Mouse (Mus musculus): ENCODE data around the gene Wdcp.
A peak's percentile ranks its signal among the peaks of the same experiment; 100 is the strongest.
"Not testable (repeated sequence)": the region's sequence is repeated elsewhere in the genome, so short reads cannot be mapped to it uniquely, and the experiment has no call there.

The Wdcp gene

DNA sequence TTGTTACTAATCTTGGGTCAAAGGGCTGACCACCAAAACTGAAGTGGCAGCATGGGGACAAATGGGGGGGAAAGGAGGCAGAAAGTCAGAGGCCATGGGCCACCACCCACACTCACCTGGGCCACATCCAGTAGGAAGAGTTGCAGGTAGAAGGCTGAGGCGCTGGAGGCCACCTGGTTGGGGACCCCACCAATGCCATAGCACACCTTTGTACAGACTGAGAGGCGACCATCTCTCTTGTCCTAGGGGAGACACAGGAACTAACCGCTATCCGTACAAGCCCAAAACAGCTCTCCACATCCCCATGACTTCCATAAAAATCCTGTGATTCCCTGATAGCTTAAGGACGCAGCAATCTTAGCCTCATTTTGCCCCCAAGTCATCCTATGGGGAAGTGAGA lies 28.2 kb downstream of the Wdcp start:
- DNase-seq (ENCODE audit: low spot score) = no peak

DNA sequence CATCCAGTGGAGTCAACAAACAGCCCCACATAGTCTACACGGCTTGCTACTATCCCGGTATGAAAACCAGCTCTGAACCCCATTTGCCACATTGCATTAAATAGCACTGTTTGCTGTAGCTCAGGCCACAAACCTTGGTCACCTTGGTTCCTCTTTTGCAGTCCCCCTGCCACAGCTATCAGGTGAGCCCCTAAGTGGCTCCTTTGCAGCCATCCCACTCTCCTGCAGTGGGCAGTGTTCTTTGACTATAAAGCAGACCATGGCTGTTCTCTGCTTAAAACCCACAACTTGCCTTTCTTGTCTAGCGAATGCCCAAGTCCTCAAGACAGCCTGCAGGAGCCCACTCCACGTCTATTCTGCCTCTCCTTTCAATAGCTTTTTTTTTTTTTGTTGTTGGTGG lies 29.2 kb downstream of the Wdcp start:
- no peak for DNase-seq (ENCODE audit: low spot score)

DNA sequence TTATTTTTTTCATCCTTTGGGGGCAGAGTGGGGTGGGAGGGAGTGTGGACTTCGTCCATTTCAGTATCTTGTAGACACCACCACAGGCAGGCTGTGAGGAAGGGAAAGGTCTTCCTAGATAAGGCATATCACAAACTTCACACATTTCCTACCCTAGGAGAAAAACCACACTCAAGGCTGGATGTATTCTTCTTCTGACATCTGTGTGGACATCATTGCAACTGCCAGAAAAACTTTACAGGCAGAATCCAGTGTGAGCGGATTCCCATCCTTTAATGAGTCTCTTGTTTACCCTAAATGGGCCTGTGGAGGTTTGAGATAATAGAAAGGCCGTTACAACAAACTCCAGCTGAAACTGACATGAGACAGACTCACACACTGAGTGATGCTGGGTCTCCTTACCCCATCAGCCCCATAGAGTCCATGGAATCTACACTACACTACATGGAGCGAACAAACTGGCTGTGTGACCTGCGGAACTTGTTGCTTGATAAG lies 29.9 kb downstream of the Wdcp start:
- DNase-seq (ENCODE audit: low spot score) = no peak

DNA sequence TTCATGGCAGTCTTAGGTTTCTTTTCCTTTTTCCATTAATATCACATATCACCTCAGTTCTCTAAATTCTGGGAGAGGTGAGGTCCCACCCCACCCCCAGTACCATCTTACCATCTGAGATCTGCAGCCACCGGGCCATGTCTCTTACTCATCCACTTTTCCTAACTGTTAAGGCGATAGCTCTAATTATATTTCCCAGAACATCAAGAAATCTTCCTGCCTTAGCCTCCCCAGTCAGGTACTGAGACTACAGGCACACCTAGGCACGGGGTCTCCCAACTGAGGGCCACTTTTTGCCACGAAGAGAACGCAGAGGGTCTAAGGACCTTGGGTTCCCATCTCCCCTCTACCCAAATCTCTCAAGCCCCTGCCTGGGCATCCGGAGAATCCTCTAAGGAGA lies 30.4 kb downstream of the Wdcp start:
- no peak for DNase-seq (ENCODE audit: low spot score)

DNA sequence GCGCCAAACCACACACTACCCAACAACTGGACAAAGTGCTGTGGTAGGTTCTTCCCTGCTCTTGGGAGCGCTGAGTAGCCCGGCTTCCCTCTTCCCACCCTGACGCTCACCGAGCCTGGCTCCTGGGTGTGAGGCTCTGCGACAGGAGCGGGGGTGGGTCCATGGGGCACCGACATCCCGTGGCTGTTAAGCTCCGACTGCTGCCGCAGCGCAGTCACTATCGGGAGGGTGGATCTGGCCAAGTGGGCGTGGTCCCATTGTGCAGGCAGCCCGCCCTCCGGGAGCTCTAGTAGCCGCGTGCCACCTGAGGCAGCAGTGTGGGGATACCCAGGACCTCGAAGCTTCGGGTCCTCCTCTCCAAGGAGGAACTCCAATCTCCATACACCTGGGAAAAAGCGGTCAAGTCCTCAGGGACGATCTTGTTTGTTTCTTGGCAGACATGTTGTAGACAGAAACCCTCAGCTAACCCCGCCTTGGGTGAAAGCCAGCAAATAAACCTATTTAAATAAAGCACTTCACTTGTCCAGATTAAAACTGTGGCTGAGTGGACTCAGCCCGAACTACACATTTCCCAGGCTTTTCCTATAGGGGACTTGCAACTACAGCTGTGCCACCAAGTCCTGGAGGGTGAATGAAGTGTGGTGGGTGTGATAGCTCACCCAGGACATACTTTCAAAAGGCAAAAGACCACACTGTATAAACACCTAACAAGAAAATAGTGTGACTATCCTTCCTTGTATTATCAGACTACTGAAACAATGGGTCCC lies 31.2 kb downstream of the Wdcp start, which contains the start of gene Mfsd2b:
Mfsd2b (minus strand) TSS at position 199 of the 767 bp plus-strand sequence.
- peak; percentile 74 for DNase-seq (ENCODE audit: low spot score)

DNA sequence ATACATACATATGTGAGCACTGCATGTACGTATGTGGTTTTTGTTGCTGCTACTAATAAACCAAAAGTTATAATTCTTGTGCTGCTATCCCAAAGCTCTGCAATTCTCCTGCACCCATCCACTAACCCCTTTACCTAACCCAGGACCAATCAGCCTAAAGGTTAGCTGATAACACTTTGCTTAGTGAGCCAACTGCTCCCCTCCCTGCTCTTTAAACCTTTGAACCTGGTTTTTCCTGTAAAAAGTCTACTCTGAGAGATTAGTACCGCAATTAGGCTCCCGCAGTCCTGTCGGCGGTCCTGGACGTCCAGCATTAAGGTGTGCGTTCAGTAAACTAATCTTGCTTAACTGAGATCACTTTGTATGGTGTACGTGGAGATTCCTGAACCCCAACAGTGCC lies 32.5 kb downstream of the Wdcp start:
- DNase-seq (ENCODE audit: low spot score) = no peak

DNA sequence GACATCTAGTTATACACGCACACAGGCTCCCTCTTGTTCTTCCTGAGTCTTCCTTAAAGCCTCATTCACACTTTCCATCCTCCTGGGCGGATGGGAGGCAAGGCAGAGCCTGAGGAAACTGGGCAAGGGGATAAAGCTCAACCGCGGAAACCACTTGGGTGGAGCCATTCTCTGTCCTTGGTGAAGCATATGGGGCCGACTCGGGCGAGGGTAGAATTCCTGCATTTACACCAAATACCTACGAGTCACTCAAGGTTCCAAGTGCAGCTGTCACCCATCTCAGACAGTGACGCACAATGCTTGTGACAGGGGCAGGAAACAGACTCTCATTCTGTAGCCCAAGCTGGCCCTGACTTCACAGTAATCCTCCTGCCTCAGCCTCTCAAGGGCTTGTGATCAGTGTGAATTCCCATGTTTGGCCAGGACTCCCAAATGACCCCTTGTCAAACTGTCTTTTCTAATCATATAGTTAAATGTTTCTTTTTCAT lies 35.2 kb downstream of the Wdcp start:
- no peak for DNase-seq (ENCODE audit: low spot score)

DNA sequence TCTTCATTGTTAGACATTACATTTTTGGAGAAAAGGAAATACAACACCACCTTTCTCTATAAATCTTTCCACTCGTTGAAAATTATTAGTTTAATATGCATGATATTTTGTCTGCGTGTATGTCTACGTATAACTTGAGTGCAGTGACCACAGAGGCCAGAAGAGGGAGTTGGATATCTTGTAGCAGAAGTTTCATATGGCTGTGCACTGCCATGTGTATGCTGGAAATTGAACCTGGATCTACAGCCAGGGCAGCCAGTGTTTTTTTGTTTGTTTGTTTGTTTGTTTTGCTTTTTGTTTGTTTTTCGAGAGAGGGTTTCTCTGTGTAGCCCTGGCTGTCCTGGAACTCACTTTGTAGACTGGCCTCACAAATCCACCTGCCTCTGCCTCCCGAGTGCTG lies 35.9 kb downstream of the Wdcp start:
- DNase-seq (ENCODE audit: low spot score) = no peak

DNA sequence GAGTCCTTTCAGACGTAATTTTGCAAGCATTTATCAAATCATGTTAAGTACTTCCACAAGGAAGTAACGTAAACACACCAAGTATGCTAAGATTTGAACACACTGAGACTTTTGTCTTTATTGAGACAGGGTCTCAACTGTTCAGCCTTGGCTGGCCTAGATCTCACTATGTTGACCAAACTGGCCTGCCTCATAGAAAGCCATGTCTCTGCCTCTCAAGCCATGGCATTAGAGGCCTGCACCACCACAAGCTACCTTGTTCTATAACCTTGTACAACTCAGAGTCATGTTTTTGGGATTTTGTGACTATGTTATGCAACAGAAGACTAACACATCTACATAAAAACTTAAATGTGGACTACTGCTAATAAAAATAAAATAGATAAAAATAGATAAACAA lies 39.0 kb downstream of the Wdcp start:
- DNase-seq (ENCODE audit: low spot score) = no peak

DNA sequence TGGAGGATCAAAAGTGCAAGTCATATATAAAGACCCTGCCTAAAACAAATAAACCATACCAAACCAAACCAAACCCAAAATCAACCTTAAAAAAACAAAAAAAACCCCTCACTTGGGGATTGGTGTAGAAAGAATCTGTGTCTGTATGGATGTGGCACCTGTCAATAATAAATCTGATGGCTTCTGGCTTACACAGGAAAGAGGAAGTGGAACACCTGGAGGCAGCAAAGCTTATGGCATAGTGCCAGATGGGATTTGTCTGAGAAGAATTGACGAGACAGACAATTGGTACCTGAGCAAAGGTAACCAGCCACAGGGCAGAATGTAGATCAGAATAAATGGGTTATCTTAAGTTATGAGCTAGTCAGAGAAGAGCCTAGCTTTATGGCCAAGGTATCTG lies 42.0 kb downstream of the Wdcp start:
- DNase-seq (ENCODE audit: low spot score) = no peak

DNA sequence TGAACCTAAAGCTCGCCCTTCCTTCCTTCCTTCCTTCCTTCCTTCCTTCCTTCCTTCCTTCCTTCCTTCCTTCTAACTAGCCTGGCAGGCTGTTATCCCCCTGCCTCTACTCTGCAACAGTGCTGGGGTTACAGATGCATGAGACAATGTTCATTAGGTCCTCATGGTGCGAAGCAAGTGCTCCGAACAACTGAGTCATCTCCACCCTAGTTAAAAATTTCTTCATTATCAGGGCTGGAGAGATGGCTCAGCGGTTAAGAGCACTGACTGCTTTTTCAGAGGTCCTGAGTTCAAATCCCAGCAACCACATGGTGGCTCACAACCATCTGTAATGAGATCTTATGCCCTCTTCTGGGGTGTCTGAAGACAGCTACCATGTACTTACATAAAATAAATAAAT lies 43.5 kb downstream of the Wdcp start:
- not testable (repeated sequence) for DNase-seq (ENCODE audit: low spot score)

DNA sequence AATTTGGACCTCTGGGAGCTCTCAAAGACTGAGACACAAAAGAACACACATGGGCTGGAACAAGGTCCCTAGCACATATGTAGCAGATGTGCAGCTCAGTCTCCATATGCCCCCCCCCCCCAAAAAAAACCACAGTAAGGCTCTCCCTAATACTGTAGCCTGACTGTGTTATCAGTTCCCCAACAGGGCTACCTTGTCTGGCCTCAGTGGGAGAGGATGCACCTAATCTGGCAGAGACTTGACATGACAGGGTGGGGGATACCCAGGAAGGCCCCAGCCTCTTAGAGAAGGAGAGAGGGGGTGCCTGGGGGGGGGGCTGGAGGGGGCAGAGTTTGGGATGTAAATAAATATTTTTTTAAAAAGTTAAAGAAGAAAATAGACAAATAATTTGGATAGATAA lies 45.6 kb downstream of the Wdcp start:
- no peak for DNase-seq (ENCODE audit: low spot score)

DNA sequence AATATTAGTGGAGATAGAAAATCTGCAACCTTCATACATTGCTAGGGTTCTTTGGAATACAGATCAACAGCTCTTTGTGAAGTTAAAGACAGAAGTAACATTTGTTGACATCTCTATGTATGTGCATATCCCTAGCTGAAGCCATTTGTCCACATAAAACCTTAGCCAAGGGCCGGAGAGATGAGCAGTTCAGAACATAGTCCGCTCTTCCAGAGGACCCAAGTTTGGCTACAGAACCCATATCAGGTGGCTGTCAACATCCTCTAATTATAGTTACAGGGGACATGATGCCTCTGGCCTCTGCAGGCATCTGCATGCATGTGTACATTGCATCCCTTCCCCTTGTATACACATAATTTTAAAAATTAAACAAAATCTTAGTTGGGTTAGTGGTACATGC lies 46.1 kb downstream of the Wdcp start:
- no peak for DNase-seq (ENCODE audit: low spot score)

DNA sequence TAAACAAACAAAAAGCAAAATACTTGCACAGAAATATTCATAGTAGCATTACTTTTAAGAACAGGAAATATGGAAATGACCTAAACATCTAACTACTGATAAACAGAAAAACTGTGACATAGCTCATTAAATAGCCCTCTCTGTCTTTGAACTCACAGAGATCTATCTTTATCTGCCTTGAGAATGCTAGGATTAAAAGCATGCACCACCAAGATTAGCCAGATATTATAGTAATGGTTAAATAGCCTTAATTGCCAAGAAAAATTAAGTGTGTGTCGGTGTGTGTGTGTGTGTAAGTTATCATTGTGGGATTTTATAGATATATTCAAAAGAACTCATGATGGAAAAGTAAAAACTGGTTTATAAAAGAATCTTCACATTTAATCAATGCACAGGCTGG lies 46.8 kb downstream of the Wdcp start:
- no peak for DNase-seq (ENCODE audit: low spot score)

DNA sequence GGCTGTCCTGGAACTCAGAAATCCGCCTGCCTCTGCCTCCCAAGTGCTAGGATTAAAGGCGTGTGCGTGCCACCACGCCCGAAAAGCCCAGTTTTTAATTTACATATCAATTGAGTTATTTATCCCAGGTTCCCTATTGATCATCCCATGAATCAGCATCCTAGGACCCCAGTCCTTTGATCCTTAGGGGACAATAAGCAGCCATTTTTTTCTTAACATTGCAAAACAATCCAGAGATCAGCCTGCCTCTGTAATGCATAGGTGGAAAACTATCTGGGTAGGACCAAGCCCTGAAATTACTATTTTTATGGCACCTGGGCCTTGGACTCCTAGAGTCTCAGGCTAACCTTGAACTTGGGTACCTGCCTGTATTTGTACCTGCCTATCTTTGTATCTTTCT lies 54.9 kb downstream of the Wdcp start:
- no peak for DNase-seq (ENCODE audit: low spot score)

DNA sequence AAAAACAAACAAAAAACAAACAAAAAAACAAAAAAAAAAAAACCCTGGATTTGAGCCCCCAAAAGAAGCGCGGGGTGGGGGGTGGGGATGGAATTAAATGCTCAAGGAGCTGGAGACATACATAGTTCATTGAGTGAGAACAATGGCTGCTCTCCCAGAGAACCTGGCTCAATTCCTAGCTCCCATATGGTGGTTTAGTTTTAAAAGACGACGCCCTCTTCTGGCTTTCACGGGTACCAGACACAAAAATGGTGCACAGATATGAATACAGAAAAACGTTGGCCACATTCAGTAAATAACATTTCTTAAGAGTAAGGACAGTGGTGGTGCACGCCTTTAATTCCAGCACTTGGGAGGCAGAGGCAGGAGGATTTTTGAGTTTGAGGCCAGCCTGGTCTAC lies 62.8 kb downstream of the Wdcp start:
- DNase-seq (ENCODE audit: low spot score) = no peak

DNA sequence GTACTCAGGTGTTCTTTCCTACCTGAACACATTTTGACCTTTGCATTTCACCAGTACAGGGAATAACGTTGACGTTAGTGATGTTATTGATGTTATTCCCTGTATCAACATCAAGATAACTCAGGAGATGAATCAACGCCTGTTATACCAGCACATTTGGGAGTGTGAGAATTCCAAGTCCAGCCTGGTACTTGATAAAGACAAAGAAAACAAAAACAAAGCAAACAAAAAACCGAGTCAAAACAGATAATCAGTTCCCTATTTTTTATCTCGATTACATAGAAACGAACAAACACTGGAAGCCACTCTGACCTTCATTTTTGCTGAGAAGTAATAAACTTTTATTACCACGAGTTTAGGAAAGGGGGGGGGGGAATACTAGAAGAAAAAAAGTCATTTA lies 63.4 kb downstream of the Wdcp start:
- DNase-seq (ENCODE audit: low spot score) = no peak

DNA sequence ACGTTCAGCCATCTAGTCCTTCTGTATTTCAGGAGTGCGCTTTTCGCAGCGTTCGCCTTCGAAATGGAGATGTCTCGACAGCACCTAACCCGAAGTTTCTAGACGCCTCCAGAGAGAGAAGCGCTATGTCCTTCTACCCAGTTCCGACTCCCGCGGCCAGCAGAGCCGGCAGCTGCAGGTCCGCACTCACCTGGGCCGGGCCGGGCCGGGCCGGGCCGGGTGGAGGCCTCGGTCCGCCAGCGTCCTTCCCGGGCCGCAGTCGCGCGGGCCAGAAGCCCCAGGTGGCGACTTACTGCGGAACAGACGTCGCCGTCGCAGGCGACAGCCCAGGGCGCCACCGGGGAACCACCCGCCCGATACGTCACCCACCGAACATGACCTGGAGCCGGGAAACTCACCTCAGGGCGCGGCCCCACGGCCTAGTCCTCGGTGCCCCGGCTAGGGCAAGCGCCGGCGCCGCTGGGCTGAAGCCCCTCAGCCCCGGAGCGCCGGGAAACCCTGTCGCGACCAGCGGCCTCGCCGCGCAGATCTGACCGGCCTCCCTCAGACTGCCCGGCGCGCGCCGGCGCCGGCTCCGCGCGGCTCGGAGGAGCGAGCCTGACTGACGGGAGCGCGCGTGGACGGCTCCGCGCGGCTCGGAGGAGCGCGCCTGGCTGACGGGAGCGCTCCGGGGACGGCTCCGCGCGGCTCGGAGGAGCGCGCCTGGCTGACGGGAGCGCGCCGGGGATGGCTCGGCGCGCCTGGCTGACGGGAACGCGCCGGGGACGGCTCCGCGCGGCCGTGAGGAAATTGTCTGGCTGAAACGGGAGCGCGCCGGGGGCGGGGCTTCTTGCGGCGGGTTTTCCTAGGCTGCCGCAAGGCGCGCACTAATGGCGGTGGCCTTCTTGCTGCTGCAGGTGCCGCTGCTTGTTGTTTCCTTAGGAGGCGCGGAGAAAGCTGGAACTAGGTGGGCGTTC lies 64.1 kb downstream of the Wdcp start, which contains the start of gene Ubxn2a:
Ubxn2a (minus strand) TSS at position 755 of the 956 bp plus-strand sequence.
- peak; percentile 95 for DNase-seq (ENCODE audit: low spot score)

DNA sequence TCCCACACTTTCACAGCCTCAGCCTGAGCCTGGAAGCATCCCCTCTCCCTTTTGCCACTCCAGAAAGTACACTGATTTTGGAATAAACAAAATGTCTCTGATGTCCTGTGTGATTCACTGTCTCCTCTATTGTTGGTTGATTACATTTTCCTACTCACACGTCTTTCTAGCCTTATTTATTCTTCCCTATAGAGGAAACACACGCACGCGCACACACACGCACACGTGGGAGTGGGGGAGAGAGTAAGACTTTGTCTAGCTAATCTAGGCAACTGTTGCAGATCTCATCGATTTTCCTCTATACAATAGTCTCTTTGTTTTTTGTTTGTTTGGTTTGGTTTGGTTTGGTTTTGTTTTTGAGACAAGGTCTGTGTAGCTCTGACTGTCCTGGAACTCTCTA lies 65.3 kb downstream of the Wdcp start:
- DNase-seq (ENCODE audit: low spot score) = no peak
